Mouse (Mus musculus) midbrain, embryonic 16.5 days (tissue): ENCODE data around the gene Iqck. TPM values are rescaled to one million over a fixed set of nuclear protein-coding genes. Genes with fewer than 3 reads are reported as not detected.

Experiments used
- ATAC-seq: fragments of 200-750 bp; cut with Nextera tagmentation; 2 replicates; pipeline ENCODE4 v1.8.0; 2017; ENCODE audit warnings: moderate TSS enrichment
- H3K27ac ChIP-seq: fragments of 300-500 bp; sonication (generic); 2 replicates; pipeline ENCODE4 v1.5.1; 2014; ENCODE audit warnings: mild to moderate bottlenecking, low read length, mixed read lengths
- H3K27me3 ChIP-seq: fragments of 300-500 bp; sonication (generic); 2 replicates; pipeline ENCODE4 v1.6.1; 2014; ENCODE audit warnings: low read depth, low read length, mixed read lengths; ENCODE audit not compliant: control insufficient read depth, insufficient read depth
- H3K36me3 ChIP-seq: fragments of 300-500 bp; sonication (generic); 2 replicates; pipeline ENCODE4 v1.6.1; 2014; ENCODE audit warnings: mild to moderate bottlenecking, low read length, moderate library complexity, mixed read lengths; ENCODE audit not compliant: control insufficient read depth, insufficient read depth
- H3K4me1 ChIP-seq: fragments of 300-500 bp; sonication (generic); 2 replicates; pipeline ENCODE4 v1.6.1; 2014; ENCODE audit warnings: mild to moderate bottlenecking, low read length, mixed read lengths; ENCODE audit not compliant: control insufficient read depth, insufficient read depth
- H3K4me2 ChIP-seq: fragments of 300-500 bp; sonication (generic); 2 replicates; pipeline ENCODE4 v1.6.1; 2014; ENCODE audit warnings: mild to moderate bottlenecking, low read length, mixed read lengths
- H3K4me3 ChIP-seq: fragments of 300-500 bp; sonication (generic); 2 replicates; pipeline ENCODE4 v1.5.1; 2014; ENCODE audit warnings: low read depth, mild to moderate bottlenecking, low read length, moderate library complexity, mixed read lengths
- H3K9ac ChIP-seq: fragments of 300-500 bp; sonication (generic); 2 replicates; pipeline ENCODE4 v1.6.1; 2014; ENCODE audit warnings: low read depth, low read length, mixed read lengths
- H3K9me3 ChIP-seq: fragments of 300-500 bp; sonication (generic); replicated peaks from 2 replicates; pipeline ENCODE4 v1.6.1; 2014; ENCODE audit warnings: mild to moderate bottlenecking, low read length, mixed read lengths; ENCODE audit not compliant: control insufficient read depth, poor library complexity, severe bottlenecking
- WGBS: fragments of 180-500 bp; shearing (Covaris S2); extraction: QIAGEN DNeasy Blood & Tissue Kit; methylation state at CpG from one replicate; pipeline ENCODE4 v1.1.7; 2014; 5-methylcytosine and 5-hydroxymethylcytosine counted together
- polyA plus RNA-seq: library from polyadenylated mRNA; unstranded; fragments of >200 nt; fragmentation: Nextera tagmentation; extraction: Ambion mirVana; gene quantifications from 2 replicates; pipeline ENCODE4 v1.2.1, GENCODE M21; 2015

Iqck gene
- polyA plus RNA-seq, 1 experiment from 2014 or later = 4.8 TPM

GRCm38 (mm10) chr7:118914561-118915165, 59.1 kb downstream of the Iqck start:
- H3K4me1 ChIP-seq = peaks cover 9% of the 10 kb centered on the region; the same call in 1 of the 2 replicates
- H3K27ac ChIP-seq = no peak overlapping the region
- ATAC-seq = no peak
- H3K27me3 ChIP-seq = no peaks in the 10 kb centered on the region
- no peak overlapping the region for H3K4me3 ChIP-seq
- H3K9me3 ChIP-seq = no peaks in the 10 kb centered on the region
- no peak overlapping the region for H3K4me2 ChIP-seq
- WGBS = 90% methylated on average over 7 of the region's 7 CpGs
- no peak overlapping the region for H3K9ac ChIP-seq
- H3K36me3 ChIP-seq = no peaks in the 10 kb centered on the region

GRCm38 (mm10) chr7:118919261-118920006, 63.9 kb downstream of the Iqck start:
- Histone ChIP-seq H3K36me3 (no peaks in the 10 kb centered on the region), H3K4me2 (no peak overlapping the region), H3K4me3 (no peak overlapping the region), H3K4me1 (no peaks in the 10 kb centered on the region; the same call in 1 of the 2 replicates), H3K9ac (no peak overlapping the region), H3K9me3 (no peaks in the 10 kb centered on the region), H3K27ac (no peak overlapping the region), H3K27me3 (no peaks in the 10 kb centered on the region)
- WGBS = 47% methylated on average over 10 of the region's 10 CpGs
- ATAC-seq = no peak

GRCm38 (mm10) chr7:118922441-118923202, 67.1 kb downstream of the Iqck start:
- no peaks in the 10 kb centered on the region; the same call in 1 of the 2 replicates for H3K4me1 ChIP-seq
- no peak for ATAC-seq
- no peaks in the 10 kb centered on the region for H3K27me3 ChIP-seq
- no peak overlapping the region for H3K4me3 ChIP-seq
- no peak overlapping the region for H3K4me2 ChIP-seq
- no peaks in the 10 kb centered on the region for H3K9me3 ChIP-seq
- H3K27ac ChIP-seq = no peak overlapping the region
- H3K9ac ChIP-seq = no peak overlapping the region
- WGBS = 71% methylated on average over 4 of the region's 4 CpGs
- no peaks in the 10 kb centered on the region for H3K36me3 ChIP-seq

- H3K4me1 ChIP-seq = no peaks in the 10 kb centered on the region
- no peaks in the 10 kb centered on the region for H3K9me3 ChIP-seq
- H3K4me3 ChIP-seq = no peak overlapping the region
- 91% methylated on average over 3 of the region's 3 CpGs for WGBS
- H3K27me3 ChIP-seq = no peaks in the 10 kb centered on the region
- no peak overlapping the region for H3K4me2 ChIP-seq
- H3K9ac ChIP-seq = no peak overlapping the region
- H3K36me3 ChIP-seq = no peaks in the 10 kb centered on the region
- no peak overlapping the region for H3K27ac ChIP-seq
- ATAC-seq = no peak
Observed at GRCm38 (mm10) chr7:118925547-118925946, 70.0 kb downstream of the Iqck start.

GRCm38 (mm10) chr7:118926516-118927260, 71.1 kb downstream of the Iqck start:
- H3K27ac ChIP-seq = no peak overlapping the region
- WGBS = 83% methylated on average over 6 of the region's 6 CpGs
- ATAC-seq = no peak
- no peaks in the 10 kb centered on the region for H3K27me3 ChIP-seq
- H3K9ac ChIP-seq = no peak overlapping the region
- H3K36me3 ChIP-seq = no peaks in the 10 kb centered on the region
- H3K4me2 ChIP-seq = no peak overlapping the region
- no peaks in the 10 kb centered on the region for H3K4me1 ChIP-seq
- H3K9me3 ChIP-seq = no peaks in the 10 kb centered on the region
- H3K4me3 ChIP-seq = no peak overlapping the region

GRCm38 (mm10) chr7:118927279-118927678, 71.7 kb downstream of the Iqck start:
- no peak overlapping the region for H3K4me2 ChIP-seq
- H3K9me3 ChIP-seq = no peaks in the 10 kb centered on the region
- 92% methylated on average over 2 of the region's 2 CpGs for WGBS
- no peak for ATAC-seq
- H3K9ac ChIP-seq = no peak overlapping the region
- H3K4me1 ChIP-seq = no peaks in the 10 kb centered on the region
- no peaks in the 10 kb centered on the region for H3K27me3 ChIP-seq
- H3K4me3 ChIP-seq = no peak overlapping the region
- no peak overlapping the region for H3K27ac ChIP-seq
- H3K36me3 ChIP-seq = no peaks in the 10 kb centered on the region

GRCm38 (mm10) chr7:118928316-118928715, 72.8 kb downstream of the Iqck start:
- 92% methylated on average over 3 of the region's 3 CpGs for WGBS
- no peaks in the 10 kb centered on the region for H3K4me1 ChIP-seq

GRCm38 (mm10) chr7:118928916-118929315, 73.4 kb downstream of the Iqck start:
- ATAC-seq = no peak
- H3K27me3 ChIP-seq = no peaks in the 10 kb centered on the region
- H3K4me3 ChIP-seq = no peak overlapping the region
- no peaks in the 10 kb centered on the region for H3K4me1 ChIP-seq
- no peaks in the 10 kb centered on the region for H3K36me3 ChIP-seq
- no peak overlapping the region for H3K27ac ChIP-seq
- no peaks in the 10 kb centered on the region for H3K9me3 ChIP-seq
- WGBS = 67% methylated on average over 8 of the region's 8 CpGs
- no peak overlapping the region for H3K9ac ChIP-seq
- H3K4me2 ChIP-seq = no peak overlapping the region

More at GRCm38 (mm10) chr7:118928316-118928715, 72.8 kb downstream of the Iqck start:
- no peak overlapping the region for H3K27ac ChIP-seq
- no peak for ATAC-seq
- no peaks in the 10 kb centered on the region for H3K36me3 ChIP-seq
- H3K27me3 ChIP-seq = no peaks in the 10 kb centered on the region
- no peak overlapping the region for H3K4me3 ChIP-seq
- H3K9ac ChIP-seq = no peak overlapping the region
- no peak overlapping the region for H3K4me2 ChIP-seq
- H3K9me3 ChIP-seq = no peaks in the 10 kb centered on the region
